Mouse (Mus musculus): Measurements from ENCODE around the gene Lad1. TPM values are rescaled to one million over a fixed set of nuclear protein-coding genes. Genes with fewer than 3 reads are reported as not detected.

Lad1 gene
- not detected for polyA plus RNA-seq (2017; shearing (Covaris generic))

GRCm38 (mm10) chr1:135818481-135819086, at the start of gene Lad1:
Gene Lad1, plus strand, starts transcription at chr1:135818598.

GRCm38 (mm10) chr1:135778780-135779535, 39.4 kb upstream of the Lad1 start, which contains the start of gene Tnni1:
Gene Tnni1, plus strand, starts transcription at chr1:135779434.

GRCm38 (mm10) chr1:135835716-135836483, 17.5 kb downstream of the Lad1 start, which contains the start of gene Tnnt2:
Gene Tnnt2, plus strand, starts transcription at chr1:135836354.

Other genes with a start within 250 kb of the Lad1 start
- not detected for gene Nav1, start 211.3 kb upstream of the Lad1 start, polyA plus RNA-seq (2017; shearing (Covaris generic))
- 91.3 TPM for gene Csrp1, start 98.5 kb upstream of the Lad1 start, polyA plus RNA-seq (2017; shearing (Covaris generic))
- 0.52 TPM for gene Phlda3, start 52.5 kb upstream of the Lad1 start, polyA plus RNA-seq (2017; shearing (Covaris generic))
- not detected for gene Tnni1, start 39.2 kb upstream of the Lad1 start, polyA plus RNA-seq (2017; shearing (Covaris generic))
- not detected for gene Tnnt2, start 17.8 kb downstream of the Lad1 start, polyA plus RNA-seq (2017; shearing (Covaris generic))
- not detected for gene Pkp1, start 100.6 kb downstream of the Lad1 start, polyA plus RNA-seq (2017; shearing (Covaris generic))
- gene Igfn1, start 187.7 kb downstream of the Lad1 start, polyA plus RNA-seq (2017; shearing (Covaris generic)) = not detected
- gene Tmem9, start 189.6 kb downstream of the Lad1 start, polyA plus RNA-seq (2017; shearing (Covaris generic)) = 16.6 TPM
- not detected for gene Ascl5, start 232.2 kb downstream of the Lad1 start, polyA plus RNA-seq (2017; shearing (Covaris generic))
- gene Cacna1s, start 234.2 kb downstream of the Lad1 start, polyA plus RNA-seq (2017; shearing (Covaris generic)) = 1.6 TPM